Mouse (Mus musculus) layer of hippocampus, postnatal 25 days (tissue): ENCODE measurements around the gene Zfp652. TPM values are rescaled to one million over a fixed set of nuclear protein-coding genes. Genes with fewer than 3 reads are reported as not detected.

Source experiments
- DNase-seq, 2 experiments: peaks; one replicate each; pipeline ENCODE4 v3.0.0; 2022; ENCODE audit warnings: mixed read lengths in 2 of 2, low spot score in 1 of 2; ENCODE audit errors: extremely low spot score in 1 of 2
- total RNA-seq, 2 experiments: library from RNA; stranded (reverse); gene quantifications; 2 replicates each; pipeline ENCODE4 v1.2.3; 2021

Zfp652 gene
- total RNA-seq, 2 experiments from 2014 or later: 43.8 to 51.8 TPM

- DNase-seq: no peak
Observed at GRCm38 (mm10) chr11:95828181-95828964, 115.9 kb downstream of the Zfp652 start.

- no peak for DNase-seq
Observed at GRCm38 (mm10) chr11:95829526-95830050, 117.1 kb downstream of the Zfp652 start.

- DNase-seq: no peak
Observed at GRCm38 (mm10) chr11:95830411-95831275, 118.2 kb downstream of the Zfp652 start.

GRCm38 (mm10) chr11:95831276-95831619 is 118.8 kb downstream of the Zfp652 start:
- DNase-seq: no peak

GRCm38 (mm10) chr11:95831641-95832040 is 119.2 kb downstream of the Zfp652 start:
- DNase-seq: no peak

- no peak for DNase-seq
Observed at GRCm38 (mm10) chr11:95832129-95833005, 119.9 kb downstream of the Zfp652 start.

- DNase-seq: no peak
Observed at GRCm38 (mm10) chr11:95833006-95833570, 120.6 kb downstream of the Zfp652 start.

- no peak for DNase-seq
Observed at GRCm38 (mm10) chr11:95833631-95834142, 121.2 kb downstream of the Zfp652 start.

GRCm38 (mm10) chr11:95834143-95834667 is 121.7 kb downstream of the Zfp652 start:
- no peak for DNase-seq

- DNase-seq: no peak
Observed at GRCm38 (mm10) chr11:95834742-95835710, 122.6 kb downstream of the Zfp652 start.

GRCm38 (mm10) chr11:95835832-95836231 is 123.4 kb downstream of the Zfp652 start:
- no peak for DNase-seq

- DNase-seq: no peak
Observed at GRCm38 (mm10) chr11:95836433-95836832, 124.0 kb downstream of the Zfp652 start.

GRCm38 (mm10) chr11:95837059-95837458 is 124.6 kb downstream of the Zfp652 start, which contains the start of gene Gngt2:
Gene Gngt2 (plus strand): TSS chr11:95837216.
- DNase-seq: no peak

- no peak for DNase-seq
Observed at GRCm38 (mm10) chr11:95838598-95838997, 126.1 kb downstream of the Zfp652 start.

GRCm38 (mm10) chr11:95838999-95839868 is 126.8 kb downstream of the Zfp652 start:
- no peak for DNase-seq

GRCm38 (mm10) chr11:95840694-95841497 is 128.4 kb downstream of the Zfp652 start:
- DNase-seq: no peak

GRCm38 (mm10) chr11:95841498-95841830 is 129.0 kb downstream of the Zfp652 start:
- DNase-seq: no peak
